Mouse (Mus musculus) embryonic fibroblast, embryonic 13.5 days (primary cell): ENCODE measurements around the gene Sfi1.
"Not testable (repeated sequence)": the region's sequence is repeated elsewhere in the genome, so short reads cannot be mapped to it uniquely, and the experiment has no call there.

Experiments
- CTCF ChIP-seq: IDR thresholded peaks from 2 replicates; pipeline ENCODE4 v1.5.1; 2011; ENCODE audit warnings: mild to moderate bottlenecking, control low read depth, low read length, moderate library complexity, borderline replicate concordance; ENCODE audit not compliant: insufficient read depth
- POLR2A ChIP-seq: IDR thresholded peaks from 2 replicates; pipeline ENCODE4 v1.6.1; 2011; ENCODE audit warnings: low read depth, mild to moderate bottlenecking, control low read depth, low read length, moderate library complexity

DNA sequence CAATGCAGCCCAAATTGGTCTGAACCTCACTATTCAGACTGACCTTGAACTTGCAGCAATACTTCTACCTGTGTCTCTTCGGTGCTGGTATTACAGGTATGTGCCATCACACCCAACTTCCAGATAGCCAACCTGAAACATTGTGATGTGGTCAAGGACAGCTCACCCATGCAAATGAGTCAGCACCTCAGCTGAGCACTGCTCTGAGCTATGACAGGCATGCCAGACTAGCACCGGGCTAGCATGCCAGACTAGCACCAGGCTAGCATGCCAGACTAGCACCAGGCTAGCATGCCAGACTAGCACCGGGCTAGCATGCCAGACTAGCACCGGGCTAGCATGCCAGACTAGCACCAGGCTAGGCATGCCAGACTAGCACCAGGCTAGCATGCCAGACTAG is 41.9 kb downstream of the Sfi1 start:
- not testable (repeated sequence) for TF ChIP-seq CTCF, POLR2A
